Mouse (Mus musculus) kidney, embryonic 14.5 days (tissue): ENCODE measurements around the gene Zfp277. TPM values are rescaled to one million over a fixed set of nuclear protein-coding genes. Genes with fewer than 3 reads are reported as not detected.

Experiments
- ATAC-seq: fragments of 200-750 bp; cut with Nextera tagmentation; 2 replicates; pipeline ENCODE4 v1.8.0; 2017; ENCODE audit warnings: moderate number of reproducible peaks, mild to moderate bottlenecking, moderate TSS enrichment, moderate library complexity; ENCODE audit not compliant: low FRiP score, low TSS enrichment
- H3K27ac ChIP-seq: fragments of 300-500 bp; sonication (generic); 2 replicates; pipeline ENCODE4 v1.5.1; 2014; ENCODE audit warnings: low read depth, mild to moderate bottlenecking, low read length, moderate library complexity, mixed read lengths
- H3K27me3 ChIP-seq: fragments of 300-500 bp; sonication (generic); 2 replicates; pipeline ENCODE4 v1.6.1; 2014; ENCODE audit warnings: mild to moderate bottlenecking, low read length; ENCODE audit not compliant: control insufficient read depth, insufficient read depth
- H3K36me3 ChIP-seq: fragments of 300-500 bp; sonication (generic); 2 replicates; pipeline ENCODE4 v1.6.1; 2014; ENCODE audit warnings: low read length, mixed read lengths; ENCODE audit not compliant: control insufficient read depth, insufficient read depth
- H3K4me1 ChIP-seq: fragments of 300-500 bp; sonication (generic); 2 replicates; pipeline ENCODE4 v1.6.1; 2014; ENCODE audit warnings: low read length, mixed read lengths; ENCODE audit not compliant: control insufficient read depth, insufficient read depth
- H3K4me2 ChIP-seq: fragments of 300-500 bp; sonication (generic); replicated peaks from 2 replicates; pipeline ENCODE4 v1.6.1; 2014; ENCODE audit warnings: low read depth, mild to moderate bottlenecking, low read length
- H3K4me3 ChIP-seq: fragments of 300-500 bp; sonication (generic); 2 replicates; pipeline ENCODE4 v1.5.1; 2014; ENCODE audit warnings: mild to moderate bottlenecking, low read length
- H3K9ac ChIP-seq: fragments of 300-500 bp; sonication (generic); 2 replicates; pipeline ENCODE4 v1.6.1; 2014; ENCODE audit warnings: low read depth, mild to moderate bottlenecking, low read length, moderate library complexity
- H3K9me3 ChIP-seq: fragments of 300-500 bp; sonication (generic); 2 replicates; pipeline ENCODE4 v1.6.1; 2016; ENCODE audit warnings: low read length; ENCODE audit not compliant: control insufficient read depth
- WGBS: fragments of 180-500 bp; shearing (Covaris S2); extraction: QIAGEN DNeasy Blood & Tissue Kit; methylation state at CpG from one replicate; pipeline ENCODE4 v1.1.7; 2014; 5-methylcytosine and 5-hydroxymethylcytosine counted together
- polyA plus RNA-seq: library from polyadenylated mRNA; unstranded; fragments of >200 nt; fragmentation: Nextera tagmentation; extraction: Ambion mirVana; gene quantifications from 2 replicates; pipeline ENCODE4 v1.2.1, GENCODE M21; 2014

Gene Zfp277
- polyA plus RNA-seq, 1 experiment from 2014 or later = 51.9 TPM

- no peak overlapping the region for H3K4me2 ChIP-seq
- no peak overlapping the region for H3K9ac ChIP-seq
- no peaks in the 10 kb centered on the region for H3K9me3 ChIP-seq
- no peaks in the 10 kb centered on the region for H3K27me3 ChIP-seq
- no peak for ATAC-seq
- H3K27ac ChIP-seq = no peak overlapping the region
- no peak overlapping the region for H3K4me3 ChIP-seq
- WGBS = 91% methylated on average over 1 of the region's 1 CpGs
- no peaks in the 10 kb centered on the region for H3K36me3 ChIP-seq
- H3K4me1 ChIP-seq = peaks cover 3% of the 10 kb centered on the region; the same call in 1 of the 2 replicates
These were observed 20.7 kb downstream of the Zfp277 start for GRCm38 (mm10) chr12:40424991-40425390.

- WGBS = 87% methylated on average over 4 of the region's 4 CpGs
These were observed 28.4 kb downstream of the Zfp277 start for GRCm38 (mm10) chr12:40417257-40417656.

GRCm38 (mm10) chr12:40415312-40415925 is 30.3 kb downstream of the Zfp277 start:
- WGBS = 83% methylated on average over 8 of the region's 8 CpGs

More at GRCm38 (mm10) chr12:40417257-40417656, 28.4 kb downstream of the Zfp277 start:
- Histone ChIP-seq H3K4me2 (no peak overlapping the region), H3K4me3 (no peak overlapping the region), H3K36me3 (no peaks in the 10 kb centered on the region), H3K9me3 (no peaks in the 10 kb centered on the region), H3K4me1 (no peaks in the 10 kb centered on the region), H3K9ac (no peak overlapping the region), H3K27ac (no peak overlapping the region), H3K27me3 (no peaks in the 10 kb centered on the region)
- no peak for ATAC-seq

GRCm38 (mm10) chr12:40414682-40415311 is 30.9 kb downstream of the Zfp277 start:
- H3K4me3 ChIP-seq = no peak overlapping the region
- 74% methylated on average over 5 of the region's 5 CpGs for WGBS
- no peaks in the 10 kb centered on the region for H3K9me3 ChIP-seq
- H3K36me3 ChIP-seq = no peaks in the 10 kb centered on the region
- H3K4me2 ChIP-seq = no peak overlapping the region
- no peak overlapping the region for H3K27ac ChIP-seq
- no peaks in the 10 kb centered on the region for H3K4me1 ChIP-seq
- no peak overlapping the region for H3K9ac ChIP-seq
- no peak for ATAC-seq
- H3K27me3 ChIP-seq = no peaks in the 10 kb centered on the region

More at GRCm38 (mm10) chr12:40415312-40415925, 30.3 kb downstream of the Zfp277 start:
- Histone ChIP-seq H3K4me1 (no peaks in the 10 kb centered on the region), H3K4me3 (no peak overlapping the region), H3K9me3 (no peaks in the 10 kb centered on the region), H3K27me3 (no peaks in the 10 kb centered on the region), H3K36me3 (no peaks in the 10 kb centered on the region), H3K9ac (no peak overlapping the region), H3K27ac (no peak overlapping the region), H3K4me2 (no peak overlapping the region)
- ATAC-seq = no peak

GRCm38 (mm10) chr12:40399812-40400211 is 45.9 kb downstream of the Zfp277 start:
- Histone ChIP-seq H3K4me2 (no peak overlapping the region), H3K4me3 (no peak overlapping the region), H3K4me1 (no peaks in the 10 kb centered on the region), H3K27me3 (no peaks in the 10 kb centered on the region), H3K9me3 (peaks cover 2% of the 10 kb centered on the region; the same call in 1 of the 2 replicates), H3K9ac (no peak overlapping the region), H3K36me3 (no peaks in the 10 kb centered on the region), H3K27ac (no peak overlapping the region)
- no peak for ATAC-seq
- WGBS = 93% methylated on average over 10 of the region's 10 CpGs

GRCm38 (mm10) chr12:40399386-40399785 is 46.3 kb downstream of the Zfp277 start:
- Histone ChIP-seq H3K36me3 (no peaks in the 10 kb centered on the region), H3K9ac (no peak overlapping the region), H3K4me2 (no peak overlapping the region), H3K4me3 (no peak overlapping the region), H3K9me3 (peaks cover 2% of the 10 kb centered on the region; the same call in 1 of the 2 replicates), H3K27me3 (no peaks in the 10 kb centered on the region), H3K4me1 (no peaks in the 10 kb centered on the region), H3K27ac (no peak overlapping the region)
- ATAC-seq = no peak
- 92% methylated on average over 2 of the region's 2 CpGs for WGBS

- peaks cover 2% of the 10 kb centered on the region; the same call in 1 of the 2 replicates for H3K9me3 ChIP-seq
- no peak overlapping the region for H3K4me3 ChIP-seq
- H3K27ac ChIP-seq = no peak overlapping the region
- H3K4me2 ChIP-seq = no peak overlapping the region
- WGBS = 92% methylated on average over 2 of the region's 2 CpGs
- no peaks in the 10 kb centered on the region for H3K36me3 ChIP-seq
- H3K27me3 ChIP-seq = no peaks in the 10 kb centered on the region
- ATAC-seq = no peak
- H3K4me1 ChIP-seq = no peaks in the 10 kb centered on the region
- H3K9ac ChIP-seq = no peak overlapping the region
These were observed 46.8 kb downstream of the Zfp277 start for GRCm38 (mm10) chr12:40398916-40399315.

- ATAC-seq = no peak
- 36% methylated on average over 3 of the region's 3 CpGs for WGBS
These were observed 52.8 kb downstream of the Zfp277 start for GRCm38 (mm10) chr12:40392869-40393268.

GRCm38 (mm10) chr12:40391262-40391661 is 54.4 kb downstream of the Zfp277 start:
- 89% methylated on average over 1 of the region's 1 CpGs for WGBS
- no peak overlapping the region for H3K9ac ChIP-seq
- no peak overlapping the region for H3K4me3 ChIP-seq

More at GRCm38 (mm10) chr12:40392869-40393268, 52.8 kb downstream of the Zfp277 start:
- peaks cover 2% of the 10 kb centered on the region; the same call in 1 of the 2 replicates for H3K9me3 ChIP-seq
- 0 out of 2 replicates have a peak, but pooled peaks cover 5% of the 10 kb centered on the region for H3K4me1 ChIP-seq
- H3K36me3 ChIP-seq = no peaks in the 10 kb centered on the region
- H3K4me3 ChIP-seq = no peak overlapping the region
- no peak overlapping the region for H3K27ac ChIP-seq
- H3K27me3 ChIP-seq = no peaks in the 10 kb centered on the region
- H3K4me2 ChIP-seq = no peak overlapping the region
- H3K9ac ChIP-seq = no peak overlapping the region

More at GRCm38 (mm10) chr12:40391262-40391661, 54.4 kb downstream of the Zfp277 start:
- no peaks in the 10 kb centered on the region for H3K9me3 ChIP-seq
- H3K27me3 ChIP-seq = no peaks in the 10 kb centered on the region
- no peak overlapping the region for H3K27ac ChIP-seq
- no peaks in the 10 kb centered on the region for H3K36me3 ChIP-seq
- no peak for ATAC-seq
- no peak overlapping the region for H3K4me2 ChIP-seq
- 0 out of 2 replicates have a peak, but pooled peaks cover 5% of the 10 kb centered on the region for H3K4me1 ChIP-seq
